Mouse (Mus musculus) thymus, postnatal 14 days (tissue): ENCODE measurements at regions not wholly inside any gene's neighbourhood (a gene's known extent, or its start where the extent isn't known, plus 50 kb on each side); places are given as distances from the start of the nearest gene placed in this dataset.

Experiments
- DNase-seq: peaks from one replicate; pipeline ENCODE4 v3.0.0; 2021

DNA sequence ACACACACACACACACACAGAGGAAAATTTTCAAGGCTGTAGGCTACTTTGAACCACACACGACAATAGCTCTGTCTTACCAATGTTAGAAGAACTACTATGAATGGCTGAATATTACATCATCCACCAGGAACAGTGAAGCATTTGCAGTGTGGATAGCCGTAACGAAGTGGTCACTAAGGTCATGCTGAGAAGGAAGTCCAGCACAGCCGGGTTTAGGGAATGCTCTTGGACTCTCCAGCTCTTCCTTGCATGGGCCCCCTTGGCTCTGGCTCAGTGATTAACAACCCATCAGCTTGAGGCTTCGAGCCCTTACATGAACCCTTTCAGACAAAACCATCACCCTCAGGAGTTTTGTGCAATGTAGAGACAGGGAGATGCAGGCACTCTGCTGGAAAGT lies 245.3 kb downstream of the Adamts20 start:
- no peak for DNase-seq

- DNase-seq, result no peak
Observed at GRCm38 (mm10) chr15:94216703-94217102, 248.5 kb downstream of the Adamts20 start.

GRCm38 (mm10) chr15:94214440-94214839 lies 250.8 kb downstream of the Adamts20 start:
- peak; percentile 73 for DNase-seq

DNA sequence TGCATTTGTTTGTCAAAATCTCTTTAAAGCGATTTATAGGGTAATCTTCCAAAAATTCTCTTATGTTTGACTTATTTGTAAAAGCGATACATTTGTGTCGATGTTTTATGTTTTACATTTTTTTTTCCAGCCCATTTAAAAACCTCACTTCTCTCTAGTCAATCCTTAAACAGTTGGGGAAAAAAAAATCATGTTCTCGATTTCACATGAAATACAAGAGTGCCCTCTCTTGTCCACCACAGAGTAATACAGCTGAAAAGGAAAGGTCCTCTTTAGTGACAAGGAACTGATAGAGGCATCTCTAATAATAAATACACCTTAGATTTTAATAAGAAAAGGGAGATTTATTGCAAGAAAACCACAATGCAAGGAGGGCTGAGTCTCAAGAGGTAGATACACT lies 251.8 kb downstream of the Adamts20 start:
- DNase-seq, result no peak

DNA sequence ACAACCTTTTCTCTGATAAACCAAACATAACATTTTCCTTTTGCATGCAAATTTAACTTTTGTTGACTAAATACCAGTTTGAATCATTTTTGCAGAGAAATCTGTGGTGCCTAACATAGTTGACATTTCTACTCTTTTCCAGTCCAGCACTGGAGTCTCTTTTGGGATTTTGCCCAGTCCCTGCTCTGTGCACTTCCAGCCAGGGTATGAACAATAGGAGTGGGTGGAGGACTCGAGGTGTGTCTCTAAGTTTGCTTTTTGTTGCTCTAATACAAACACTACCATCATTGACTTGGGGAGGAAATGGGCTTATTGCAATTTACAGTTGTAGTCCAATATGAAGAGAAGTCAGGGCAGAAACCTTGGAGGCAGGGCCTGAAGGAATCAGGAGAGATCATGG lies 256.7 kb downstream of the Adamts20 start:
- DNase-seq, result no peak

- DNase-seq, result no peak
Observed at GRCm38 (mm10) chr15:94206454-94206853, 258.8 kb downstream of the Adamts20 start.

- no peak for DNase-seq
Observed at GRCm38 (mm10) chr15:94205309-94205893, 259.8 kb downstream of the Adamts20 start.

- no peak for DNase-seq
Observed at GRCm38 (mm10) chr15:94190081-94190488, 275.1 kb downstream of the Adamts20 start.

- peak; percentile 69 for DNase-seq
Observed at GRCm38 (mm10) chr15:94187588-94187987, 277.6 kb downstream of the Adamts20 start.

GRCm38 (mm10) chr15:94183663-94184375 lies 281.4 kb downstream of the Adamts20 start:
- DNase-seq, result no peak

DNA sequence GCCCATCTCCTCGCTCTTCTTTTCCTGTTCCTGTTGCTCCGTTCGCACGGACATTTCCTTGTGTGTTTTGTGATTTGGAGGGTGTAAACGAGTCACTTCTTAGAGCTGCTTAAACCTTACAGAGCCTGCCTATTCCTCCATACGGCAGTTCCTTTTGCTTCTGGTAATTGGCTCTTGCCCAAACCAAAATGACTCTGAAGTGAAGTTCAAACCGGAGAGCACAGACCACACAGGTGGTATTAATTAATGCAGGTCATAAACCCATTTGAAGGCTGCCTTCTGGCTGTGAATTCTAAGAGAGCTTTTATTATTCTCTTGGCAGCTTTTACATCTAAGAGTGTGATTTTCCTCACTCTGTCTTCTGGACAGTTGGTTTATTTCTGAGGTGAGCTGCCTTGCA lies 291.1 kb downstream of the Adamts20 start:
- no peak for DNase-seq

DNA sequence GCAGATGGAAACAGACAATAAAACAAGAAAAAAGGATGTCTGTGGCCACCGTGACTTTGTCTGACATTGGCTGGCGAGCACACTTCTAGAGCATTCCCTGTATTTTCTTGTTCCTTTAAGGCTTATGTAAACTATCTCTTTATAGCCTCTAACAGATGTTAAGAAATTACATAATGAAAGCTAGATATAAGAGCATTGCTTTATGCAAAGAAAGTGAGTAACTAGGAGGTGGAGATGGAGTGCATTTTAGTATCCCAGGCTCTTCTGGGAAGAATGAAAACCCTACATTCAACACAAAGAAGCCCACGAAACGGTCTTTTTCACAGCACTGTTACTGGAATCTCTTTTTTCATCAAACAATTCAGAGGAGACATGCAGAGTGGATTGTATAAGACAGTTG lies 304.4 kb downstream of the Adamts20 start:
- DNase-seq, result no peak

- DNase-seq, result peak; percentile 24
Observed at GRCm38 (mm10) chr15:94139534-94139958, 325.7 kb downstream of the Adamts20 start.

DNA sequence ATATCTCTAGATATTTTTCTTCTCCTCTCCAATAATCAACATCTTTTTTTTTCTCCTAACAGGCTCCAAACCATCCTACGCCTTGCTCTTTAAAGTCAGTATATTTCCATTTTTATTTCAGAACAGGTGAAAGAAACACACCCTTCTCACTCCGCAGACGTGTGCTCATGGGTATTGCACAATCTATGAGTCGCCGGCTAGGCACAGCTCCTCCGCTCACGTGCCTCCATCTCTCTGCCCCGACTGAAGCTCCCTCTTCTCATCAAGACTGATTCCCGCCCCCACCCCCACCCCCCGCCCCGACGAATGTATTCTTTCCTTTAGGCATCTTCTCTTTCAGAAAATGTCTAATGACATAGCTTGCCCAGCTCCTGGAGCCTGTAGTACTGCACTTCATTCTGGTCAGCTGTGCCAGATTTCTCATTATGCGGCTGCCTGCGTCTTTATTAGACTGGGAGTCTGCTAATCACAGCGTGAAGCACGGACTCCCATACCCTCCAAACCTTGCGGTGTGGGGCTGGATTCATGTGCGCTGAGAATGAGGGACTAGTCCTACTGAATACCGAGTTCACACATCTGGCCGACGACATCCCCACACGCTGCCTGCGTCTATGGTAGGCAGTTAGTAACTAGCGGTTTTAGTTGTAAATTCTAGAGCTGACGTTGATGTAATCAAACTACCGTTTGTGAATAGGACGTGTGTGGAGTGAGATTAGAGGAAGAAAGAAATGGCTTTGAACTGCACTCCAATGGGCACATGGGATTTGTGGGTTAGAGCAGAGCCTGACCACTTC lies 327.9 kb downstream of the Adamts20 start:
- no peak for DNase-seq

DNA sequence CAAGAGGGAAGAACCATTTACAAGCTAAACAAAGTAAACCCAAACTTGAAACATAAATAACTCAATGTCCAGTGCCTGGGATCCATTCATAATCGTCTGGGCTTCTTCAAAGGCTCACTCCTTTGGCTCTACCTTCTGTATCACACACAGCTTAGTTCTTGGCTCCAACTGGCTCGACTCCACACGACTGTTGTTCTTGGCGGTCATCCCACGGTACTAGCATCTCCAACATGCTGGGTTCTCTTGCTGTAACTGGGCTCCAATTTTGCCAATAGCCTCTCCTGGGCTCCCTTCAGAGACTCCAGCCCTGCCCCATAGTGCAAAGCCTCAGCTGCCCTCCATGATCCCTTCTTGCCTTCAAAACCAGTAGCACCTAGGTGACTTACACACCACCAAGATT lies 352.4 kb downstream of the Adamts20 start:
- no peak for DNase-seq

GRCm38 (mm10) chr15:94107186-94107716 lies 358.0 kb downstream of the Adamts20 start:
- DNase-seq, result no peak

DNA sequence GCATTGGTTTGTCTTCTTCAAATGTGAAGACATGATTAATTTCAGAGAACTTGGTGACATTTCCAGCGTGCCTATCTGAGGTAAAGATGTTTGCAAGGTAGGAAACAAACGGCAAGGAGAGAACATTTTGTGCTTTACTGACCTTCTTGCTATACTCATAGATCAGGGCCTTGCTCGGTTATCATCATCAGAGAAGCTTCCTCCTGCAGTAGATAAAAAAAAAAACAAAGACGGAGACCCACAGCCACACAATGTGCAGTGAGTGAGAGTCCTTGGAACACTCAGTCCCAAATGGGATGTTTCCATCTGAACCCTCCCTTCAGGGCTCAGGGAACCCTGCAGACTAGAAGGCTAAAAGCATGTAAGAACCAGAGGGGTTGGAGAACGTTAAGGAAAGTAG lies 374.6 kb downstream of the Adamts20 start:
- DNase-seq, result no peak

DNA sequence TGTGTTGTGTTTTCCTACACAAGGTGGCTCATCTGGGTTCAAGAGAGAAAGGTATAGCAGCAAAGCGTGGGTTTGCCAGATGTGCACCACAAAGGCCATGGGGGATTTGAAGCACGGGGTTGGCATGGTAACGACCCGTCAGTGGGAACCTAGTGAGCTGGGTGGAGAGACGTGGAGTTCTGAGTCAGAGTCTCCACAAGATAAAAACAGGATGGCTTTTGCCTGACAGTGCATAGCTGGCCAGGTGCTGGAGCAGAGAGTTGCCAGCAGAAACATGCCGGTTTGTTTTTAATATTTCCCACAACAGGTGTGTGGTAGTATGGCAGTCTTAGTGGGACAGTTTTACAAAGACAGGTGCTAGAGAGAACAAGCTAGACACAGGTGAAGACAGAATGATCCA lies 375.4 kb downstream of the Adamts20 start:
- peak; percentile 69 for DNase-seq

DNA sequence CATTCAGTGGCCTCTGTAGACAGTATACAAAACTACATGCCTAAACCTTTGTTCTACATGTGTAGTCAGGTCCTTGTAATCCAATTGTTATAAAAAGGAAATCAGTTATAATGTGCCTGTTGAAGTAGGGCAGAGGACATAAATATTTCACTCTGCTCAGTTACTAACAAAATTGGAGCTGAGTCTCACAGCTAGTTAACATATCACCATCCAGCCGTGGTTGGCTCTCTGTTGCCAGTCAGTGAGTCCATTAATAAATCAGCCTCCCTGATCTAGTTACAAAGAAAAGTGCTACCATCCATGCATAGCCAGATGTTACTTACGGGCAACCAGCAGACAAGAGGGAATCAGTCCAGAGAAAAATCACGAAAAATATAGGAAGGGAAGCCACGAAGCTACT lies 382.8 kb downstream of the Adamts20 start:
- DNase-seq, result no peak

DNA sequence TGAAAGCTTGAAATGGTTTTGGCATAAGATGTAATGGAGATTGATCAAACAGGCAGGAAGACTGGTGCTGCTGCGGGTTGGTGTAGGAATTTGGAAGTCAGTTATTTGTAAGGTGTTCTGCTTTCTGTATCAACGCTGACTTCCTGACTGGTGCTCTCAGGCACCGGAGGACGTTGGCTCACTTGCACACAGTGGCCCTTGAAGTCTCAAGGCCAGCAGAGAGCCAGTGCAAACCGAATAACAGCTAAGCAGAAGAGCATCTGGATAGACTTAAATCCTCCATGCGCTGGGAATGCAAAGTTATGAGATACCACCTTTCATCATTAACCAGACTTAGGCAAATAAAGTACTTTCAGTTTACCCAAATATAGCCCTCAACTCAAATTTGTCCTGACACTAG lies 388.2 kb downstream of the Adamts20 start:
- DNase-seq, result no peak

- DNase-seq, result no peak
Observed at GRCm38 (mm10) chr15:94074161-94074950, 390.9 kb downstream of the Adamts20 start.

DNA sequence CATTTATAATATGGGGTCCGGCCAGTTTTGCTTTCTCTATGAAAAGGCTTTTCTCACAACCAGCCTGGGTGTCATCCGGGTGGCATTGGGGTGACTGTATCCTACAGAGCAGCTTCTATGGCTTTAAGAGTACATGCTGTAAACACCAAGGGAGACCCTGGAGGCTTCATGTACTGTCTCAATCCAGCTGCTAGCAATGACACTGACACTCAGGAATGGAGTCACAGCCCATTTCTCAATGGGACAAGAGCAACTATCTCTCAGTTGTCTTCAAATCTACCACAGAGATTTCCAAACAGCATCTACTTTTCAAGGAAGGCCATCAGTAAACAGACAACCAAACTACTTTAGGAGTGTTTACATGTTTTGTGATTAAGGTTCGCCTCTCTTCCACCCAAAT lies 397.5 kb downstream of the Adamts20 start:
- no peak for DNase-seq
